Mouse (Mus musculus) hindbrain, embryonic 13.5 days (tissue): Measurements from ENCODE around the gene Slc41a3. TPM values are rescaled to one million over a fixed set of nuclear protein-coding genes. Genes with fewer than 3 reads are reported as not detected.
"Not testable (repeated sequence)": the region's sequence is repeated elsewhere in the genome, so short reads cannot be mapped to it uniquely, and the experiment has no call there.

Experiments
- ATAC-seq: fragments of 200-750 bp; cut with Nextera tagmentation; 2 replicates; pipeline ENCODE4 v1.8.0; 2017; ENCODE audit warnings: moderate TSS enrichment; ENCODE audit not compliant: low FRiP score
- H3K27ac ChIP-seq: fragments of 300-500 bp; sonication (generic); 2 replicates; pipeline ENCODE4 v1.5.1; 2015; ENCODE audit warnings: inconsistent platforms, mild to moderate bottlenecking, moderate library complexity
- H3K27me3 ChIP-seq: fragments of 300-500 bp; sonication (generic); 2 replicates; pipeline ENCODE4 v1.6.1; 2015; ENCODE audit warnings: mild to moderate bottlenecking, inconsistent platforms
- H3K36me3 ChIP-seq: fragments of 300-500 bp; sonication (generic); 2 replicates; pipeline ENCODE4 v1.6.1; 2015; ENCODE audit warnings: mild to moderate bottlenecking, inconsistent platforms
- H3K4me1 ChIP-seq: fragments of 300-500 bp; sonication (generic); replicated peaks from 2 replicates; pipeline ENCODE4 v1.6.1; 2015; ENCODE audit warnings: inconsistent platforms
- H3K4me2 ChIP-seq: fragments of 300-500 bp; sonication (generic); 2 replicates; pipeline ENCODE4 v1.6.1; 2015; ENCODE audit warnings: inconsistent platforms, mild to moderate bottlenecking, moderate library complexity
- H3K4me3 ChIP-seq: fragments of 300-500 bp; sonication (generic); 2 replicates; pipeline ENCODE4 v1.5.1; 2015; ENCODE audit warnings: mild to moderate bottlenecking, inconsistent platforms
- H3K9ac ChIP-seq: fragments of 300-500 bp; sonication (generic); 2 replicates; pipeline ENCODE4 v1.6.1; 2015; ENCODE audit warnings: mild to moderate bottlenecking, inconsistent platforms
- H3K9me3 ChIP-seq: fragments of 300-500 bp; sonication (generic); 2 replicates; pipeline ENCODE4 v1.6.1; 2016; ENCODE audit warnings: inconsistent platforms
- WGBS: fragments of 180-500 bp; shearing (Covaris S2); methylation state at CpG from one replicate; pipeline ENCODE4 v1.1.7; 2015; 5-methylcytosine and 5-hydroxymethylcytosine counted together
- polyA plus RNA-seq: library from polyadenylated mRNA; unstranded; fragments of >200 nt; fragmentation: Nextera tagmentation; extraction: Ambion mirVana; gene quantifications from 2 replicates; pipeline ENCODE4 v1.2.1, GENCODE M21; 2015

The Slc41a3 gene
- polyA plus RNA-seq, 1 experiment from 2014 or later = 5.1 TPM

GRCm38 (mm10) chr6:90629506-90629905 is 25.0 kb downstream of the Slc41a3 start:
- no peak overlapping the region for H3K9ac ChIP-seq
- WGBS = 92% methylated on average over 6 of the region's 6 CpGs
- no peaks in the 10 kb centered on the region for H3K9me3 ChIP-seq
- H3K36me3 ChIP-seq = no peaks in the 10 kb centered on the region; the same call in 1 of the 2 replicates
- ATAC-seq = no peak
- no peak overlapping the region for H3K4me3 ChIP-seq
- H3K4me1 ChIP-seq = no peaks in the 10 kb centered on the region
- no peaks in the 10 kb centered on the region for H3K27me3 ChIP-seq
- H3K27ac ChIP-seq = no peak overlapping the region
- no peak overlapping the region for H3K4me2 ChIP-seq

GRCm38 (mm10) chr6:90630427-90630826 is 25.9 kb downstream of the Slc41a3 start:
- Histone ChIP-seq H3K9me3 (no peaks in the 10 kb centered on the region), H3K4me2 (no peak overlapping the region)

GRCm38 (mm10) chr6:90632526-90632925 is 28.0 kb downstream of the Slc41a3 start:
- H3K4me1 ChIP-seq, H3K27ac ChIP-seq, H3K36me3 ChIP-seq, H3K4me3 ChIP-seq, ATAC-seq, H3K4me2 ChIP-seq, H3K9ac ChIP-seq, H3K9me3 ChIP-seq, H3K27me3 ChIP-seq: not testable (repeated sequence)
- 70% methylated on average over 3 of the region's 3 CpGs for WGBS

More at GRCm38 (mm10) chr6:90630427-90630826, 25.9 kb downstream of the Slc41a3 start:
- no peaks in the 10 kb centered on the region for H3K4me1 ChIP-seq
- no peak for ATAC-seq
- no peak overlapping the region for H3K27ac ChIP-seq
- H3K27me3 ChIP-seq = no peaks in the 10 kb centered on the region
- 91% methylated on average over 7 of the region's 7 CpGs for WGBS
- no peak overlapping the region for H3K9ac ChIP-seq
- H3K36me3 ChIP-seq = no peaks in the 10 kb centered on the region; the same call in 1 of the 2 replicates
- H3K4me3 ChIP-seq = no peak overlapping the region

- Histone ChIP-seq H3K27ac (no peak overlapping the region), H3K4me3 (no peak overlapping the region), H3K36me3 (peaks cover 4% of the 10 kb centered on the region), H3K9me3 (no peaks in the 10 kb centered on the region), H3K4me2 (no peak overlapping the region), H3K27me3 (no peaks in the 10 kb centered on the region), H3K4me1 (no peaks in the 10 kb centered on the region), H3K9ac (no peak overlapping the region)
- no peak for ATAC-seq
- 47% methylated on average over 4 of the region's 4 CpGs for WGBS
Measured at GRCm38 (mm10) chr6:90635081-90635480, 30.6 kb downstream of the Slc41a3 start.

- H3K4me3 ChIP-seq = no peak overlapping the region
- no peaks in the 10 kb centered on the region for H3K27me3 ChIP-seq
- no peak for ATAC-seq
- H3K36me3 ChIP-seq = peaks cover 4% of the 10 kb centered on the region
- WGBS = 72% methylated on average over 3 of the region's 3 CpGs
- H3K4me2 ChIP-seq = no peak overlapping the region
- H3K27ac ChIP-seq = no peak overlapping the region
- H3K9ac ChIP-seq = no peak overlapping the region
- H3K4me1 ChIP-seq = no peaks in the 10 kb centered on the region
- H3K9me3 ChIP-seq = no peaks in the 10 kb centered on the region
Measured at GRCm38 (mm10) chr6:90635611-90636010, 31.1 kb downstream of the Slc41a3 start.

GRCm38 (mm10) chr6:90643057-90643456 is 38.5 kb downstream of the Slc41a3 start:
- no peak for ATAC-seq
- no peaks in the 10 kb centered on the region for H3K9me3 ChIP-seq
- no peaks in the 10 kb centered on the region for H3K27me3 ChIP-seq
- no peak overlapping the region for H3K4me2 ChIP-seq
- H3K9ac ChIP-seq = no peak overlapping the region
- 92% methylated on average over 3 of the region's 3 CpGs for WGBS
- H3K4me3 ChIP-seq = no peak overlapping the region
- H3K4me1 ChIP-seq = peaks cover 13% of the 10 kb centered on the region
- H3K36me3 ChIP-seq = peaks cover 4% of the 10 kb centered on the region; the same call in 1 of the 2 replicates
- no peak overlapping the region for H3K27ac ChIP-seq

GRCm38 (mm10) chr6:90644965-90645364 is 40.4 kb downstream of the Slc41a3 start:
- ATAC-seq = no peak
- Histone ChIP-seq H3K4me2 (no peak overlapping the region), H3K9me3 (no peaks in the 10 kb centered on the region), H3K27ac (no peak overlapping the region), H3K27me3 (no peaks in the 10 kb centered on the region), H3K4me3 (no peak overlapping the region), H3K9ac (no peak overlapping the region), H3K4me1 (peaks cover 13% of the 10 kb centered on the region), H3K36me3 (0 out of 2 replicates have a peak, but pooled peaks cover 4% of the 10 kb centered on the region)
- WGBS = 63% methylated on average over 4 of the region's 4 CpGs

GRCm38 (mm10) chr6:90648391-90648790 is 43.9 kb downstream of the Slc41a3 start:
- no peaks in the 10 kb centered on the region for H3K27me3 ChIP-seq
- WGBS = 94% methylated on average over 6 of the region's 6 CpGs
- no peak overlapping the region for H3K27ac ChIP-seq
- H3K4me1 ChIP-seq = peaks cover 13% of the 10 kb centered on the region
- no peak overlapping the region for H3K4me2 ChIP-seq
- no peak overlapping the region for H3K4me3 ChIP-seq
- no peaks in the 10 kb centered on the region for H3K9me3 ChIP-seq
- ATAC-seq = no peak
- no peaks in the 10 kb centered on the region for H3K36me3 ChIP-seq
- H3K9ac ChIP-seq = no peak overlapping the region

- H3K4me1 ChIP-seq = peaks cover 13% of the 10 kb centered on the region
- H3K27ac ChIP-seq = no peak overlapping the region
- WGBS = 65% methylated on average over 4 of the region's 4 CpGs
- no peak for ATAC-seq
- no peaks in the 10 kb centered on the region for H3K27me3 ChIP-seq
- H3K9ac ChIP-seq = no peak overlapping the region
- no peaks in the 10 kb centered on the region for H3K36me3 ChIP-seq
- H3K4me3 ChIP-seq = no peak overlapping the region
- H3K9me3 ChIP-seq = no peaks in the 10 kb centered on the region
- no peak overlapping the region for H3K4me2 ChIP-seq
Measured at GRCm38 (mm10) chr6:90649279-90649678, 44.8 kb downstream of the Slc41a3 start.

- Histone ChIP-seq H3K9ac (no peak overlapping the region), H3K36me3 (no peaks in the 10 kb centered on the region), H3K4me2 (no peak overlapping the region), H3K4me1 (peaks cover under 1% of the 10 kb centered on the region), H3K27ac (no peak overlapping the region), H3K4me3 (no peak overlapping the region), H3K27me3 (no peaks in the 10 kb centered on the region), H3K9me3 (no peaks in the 10 kb centered on the region)
- WGBS = 52% methylated on average over 1 of the region's 1 CpGs
- no peak for ATAC-seq
Measured at GRCm38 (mm10) chr6:90650634-90651033, 46.1 kb downstream of the Slc41a3 start.

- Histone ChIP-seq H3K27me3 (no peaks in the 10 kb centered on the region), H3K4me3 (no peak overlapping the region), H3K9me3 (no peaks in the 10 kb centered on the region), H3K9ac (no peak overlapping the region), H3K27ac (no peak overlapping the region), H3K4me2 (no peak overlapping the region), H3K36me3 (no peaks in the 10 kb centered on the region), H3K4me1 (no peaks in the 10 kb centered on the region)
- WGBS = 67% methylated on average over 2 of the region's 2 CpGs
- ATAC-seq = no peak
Measured at GRCm38 (mm10) chr6:90653736-90654135, 49.2 kb downstream of the Slc41a3 start.

- not testable (repeated sequence) for H3K27ac ChIP-seq, H3K9ac ChIP-seq, H3K4me2 ChIP-seq, H3K4me3 ChIP-seq, H3K9me3 ChIP-seq, H3K27me3 ChIP-seq, ATAC-seq
- H3K36me3 ChIP-seq = peaks cover 13% of the 10 kb centered on the region
- H3K4me1 ChIP-seq = peaks cover 12% of the 10 kb centered on the region
- 84% methylated on average over 2 of the region's 2 CpGs for WGBS
Measured at GRCm38 (mm10) chr6:90656344-90656850, 51.9 kb downstream of the Slc41a3 start.

GRCm38 (mm10) chr6:90659913-90660312 is 55.4 kb downstream of the Slc41a3 start:
- peaks cover 12% of the 10 kb centered on the region for H3K4me1 ChIP-seq
- H3K4me2 ChIP-seq = no peak overlapping the region
- H3K36me3 ChIP-seq = peaks cover 45% of the 10 kb centered on the region
- no peak overlapping the region for H3K4me3 ChIP-seq
- H3K27ac ChIP-seq = no peak overlapping the region
- no peak for ATAC-seq
- no peaks in the 10 kb centered on the region for H3K9me3 ChIP-seq
- no peak overlapping the region for H3K9ac ChIP-seq
- no peaks in the 10 kb centered on the region for H3K27me3 ChIP-seq
- 76% methylated on average over 2 of the region's 2 CpGs for WGBS
